Mouse (Mus musculus) midbrain, embryonic 10.5 days (tissue): ENCODE data around the gene Mmp17. TPM values are rescaled to one million over a fixed set of nuclear protein-coding genes. Genes with fewer than 3 reads are reported as not detected.
A peak's percentile ranks its signal among the peaks of the same experiment; 100 is the strongest.
"Not testable (repeated sequence)": the region's sequence is repeated elsewhere in the genome, so short reads cannot be mapped to it uniquely, and the experiment has no call there.

Experiments used
- DNase-seq: peaks from one replicate; pipeline ENCODE4 v3.0.0-alpha.2; 2017; ENCODE audit warnings: low spot score
- H3K27ac ChIP-seq: fragments of 300-500 bp; sonication (generic); replicated peaks from 2 replicates; pipeline ENCODE4 v1.5.1; 2016; ENCODE audit warnings: mild to moderate bottlenecking
- H3K27me3 ChIP-seq: fragments of 300-500 bp; sonication (generic); 2 replicates; pipeline ENCODE4 v1.6.1; 2016; ENCODE audit warnings: low read depth, mild to moderate bottlenecking; ENCODE audit not compliant: poor library complexity, severe bottlenecking
- H3K36me3 ChIP-seq: fragments of 300-500 bp; sonication (generic); 2 replicates; pipeline ENCODE4 v1.6.1; 2016; ENCODE audit warnings: mild to moderate bottlenecking, moderate library complexity
- H3K4me1 ChIP-seq: fragments of 300-500 bp; sonication (generic); 2 replicates; pipeline ENCODE4 v1.6.1; 2016
- H3K4me3 ChIP-seq: fragments of 300-500 bp; sonication (generic); 2 replicates; pipeline ENCODE4 v1.5.1; 2016; ENCODE audit warnings: mild to moderate bottlenecking, moderate library complexity
- H3K9me3 ChIP-seq: fragments of 300-500 bp; sonication (generic); replicated peaks from 2 replicates; pipeline ENCODE4 v1.6.1; 2016; ENCODE audit warnings: mild to moderate bottlenecking
- WGBS: fragments of 180-500 bp; shearing (Covaris S2); methylation state at CpG from one replicate; pipeline ENCODE4 v1.1.7; 2016; 5-methylcytosine and 5-hydroxymethylcytosine counted together
- polyA plus RNA-seq: library from polyadenylated mRNA; unstranded; fragments of >200 nt; fragmentation: Nextera tagmentation; extraction: Ambion mirVana; gene quantifications from 2 replicates; pipeline ENCODE4 v1.2.1, GENCODE M21; 2016

Gene Mmp17
- polyA plus RNA-seq, 1 experiment from 2014 or later: 3.7 TPM

GRCm38 (mm10) chr5:129602071-129602487 lies 18.1 kb downstream of the Mmp17 start:
- H3K9me3 ChIP-seq: 0 out of 2 replicates have a peak, but pooled peaks cover 2% of the 10 kb centered on the region
- H3K4me3 ChIP-seq: peak overlapping the region; percentile 33
- WGBS: 38% methylated on average over 16 of the region's 16 CpGs
- peaks cover 51% of the 10 kb centered on the region for H3K36me3 ChIP-seq
- H3K27me3 ChIP-seq: no peaks in the 10 kb centered on the region
- no peak overlapping the region for H3K27ac ChIP-seq
- peak; percentile 33 for DNase-seq
- H3K4me1 ChIP-seq: no peaks in the 10 kb centered on the region

DNA sequence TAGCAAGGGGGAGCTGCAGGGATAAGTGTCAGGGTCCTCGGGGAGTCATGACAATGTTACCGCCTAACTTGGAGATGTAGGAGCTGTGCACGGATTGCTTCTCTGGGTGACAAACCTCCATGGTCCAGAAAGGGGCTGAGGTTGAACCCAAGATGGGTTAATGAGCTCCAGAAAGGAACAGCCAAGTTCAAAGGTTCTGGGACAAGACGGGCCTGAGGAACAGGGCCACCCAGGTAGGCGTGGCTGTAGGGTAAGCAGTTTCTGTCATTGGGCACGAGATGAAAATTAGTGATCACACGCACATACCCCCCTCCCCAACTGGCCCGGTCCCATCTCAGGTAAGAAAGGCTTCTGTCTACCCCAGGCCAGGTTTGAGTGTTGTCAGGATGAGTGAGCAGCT lies 23.5 kb downstream of the Mmp17 start:
- Histone ChIP-seq H3K27me3 (no peaks in the 10 kb centered on the region), H3K4me3 (no peak overlapping the region), H3K27ac (no peak overlapping the region), H3K36me3 (peaks cover 25% of the 10 kb centered on the region), H3K4me1 (no peaks in the 10 kb centered on the region), H3K9me3 (no peaks in the 10 kb centered on the region)
- WGBS: 87% methylated on average over 8 of the region's 8 CpGs
- no peak for DNase-seq

DNA sequence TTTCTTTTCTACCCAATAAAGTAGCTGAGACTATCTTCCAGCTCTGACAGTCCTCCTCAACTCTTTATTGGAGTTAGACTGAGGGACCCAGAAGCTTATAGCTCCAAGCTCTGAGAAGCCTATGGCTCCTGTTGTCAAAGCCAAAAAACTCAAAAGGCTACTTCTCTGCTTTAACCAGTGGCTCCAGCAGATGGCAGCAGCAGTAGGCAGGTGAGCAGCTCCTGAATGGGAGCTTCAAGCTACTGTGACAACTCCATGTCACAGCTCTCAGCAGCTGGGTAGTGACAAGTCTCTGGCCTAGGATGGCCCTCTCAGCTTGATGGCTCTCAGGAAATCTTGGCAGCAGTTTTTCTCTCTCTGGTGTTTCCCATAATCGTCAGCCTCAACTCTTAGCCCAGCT lies 27.1 kb downstream of the Mmp17 start:
- Histone ChIP-seq H3K27ac (no peak overlapping the region), H3K4me1 (no peaks in the 10 kb centered on the region), H3K36me3 (peaks cover 7% of the 10 kb centered on the region; the same call in 1 of the 2 replicates), H3K27me3 (no peaks in the 10 kb centered on the region), H3K9me3 (no peaks in the 10 kb centered on the region), H3K4me3 (no peak overlapping the region)
- peak; percentile 72 for DNase-seq
- WGBS: 17% methylated on average over 1 of the region's 1 CpGs

GRCm38 (mm10) chr5:129620600-129620999 lies 36.6 kb downstream of the Mmp17 start:
- 62% methylated on average over 9 of the region's 9 CpGs for WGBS
- not testable (repeated sequence) for H3K4me1 ChIP-seq, H3K9me3 ChIP-seq, H3K4me3 ChIP-seq, H3K27ac ChIP-seq, H3K36me3 ChIP-seq, H3K27me3 ChIP-seq, DNase-seq

GRCm38 (mm10) chr5:129621361-129621760 lies 37.4 kb downstream of the Mmp17 start:
- H3K9me3 ChIP-seq: no peaks in the 10 kb centered on the region

GRCm38 (mm10) chr5:129626099-129626498 lies 42.1 kb downstream of the Mmp17 start:
- no peak overlapping the region for H3K4me3 ChIP-seq
- no peak for DNase-seq
- H3K27ac ChIP-seq: no peak overlapping the region
- H3K9me3 ChIP-seq: no peaks in the 10 kb centered on the region
- H3K36me3 ChIP-seq: no peaks in the 10 kb centered on the region
- no peaks in the 10 kb centered on the region for H3K4me1 ChIP-seq
- H3K27me3 ChIP-seq: no peaks in the 10 kb centered on the region
- 84% methylated on average over 6 of the region's 6 CpGs for WGBS

More at GRCm38 (mm10) chr5:129621361-129621760, 37.4 kb downstream of the Mmp17 start:
- H3K27ac ChIP-seq: no peak overlapping the region
- DNase-seq: no peak
- no peak overlapping the region for H3K4me3 ChIP-seq
- WGBS: 92% methylated on average over 5 of the region's 5 CpGs
- no peaks in the 10 kb centered on the region for H3K4me1 ChIP-seq
- H3K27me3 ChIP-seq: no peaks in the 10 kb centered on the region
- H3K36me3 ChIP-seq: no peaks in the 10 kb centered on the region

- not testable (repeated sequence) for H3K4me3 ChIP-seq, DNase-seq, H3K27ac ChIP-seq, H3K4me1 ChIP-seq, H3K27me3 ChIP-seq, H3K9me3 ChIP-seq, H3K36me3 ChIP-seq
- 84% methylated on average over 4 of the region's 4 CpGs for WGBS
Observed at GRCm38 (mm10) chr5:129626586-129626985, 42.6 kb downstream of the Mmp17 start.

GRCm38 (mm10) chr5:129632270-129633250 lies 48.6 kb downstream of the Mmp17 start:
- not testable (repeated sequence) for H3K4me1 ChIP-seq, H3K36me3 ChIP-seq, H3K4me3 ChIP-seq, H3K9me3 ChIP-seq, DNase-seq, H3K27ac ChIP-seq, H3K27me3 ChIP-seq
- 86% methylated on average over 2 of the region's 2 CpGs for WGBS

DNA sequence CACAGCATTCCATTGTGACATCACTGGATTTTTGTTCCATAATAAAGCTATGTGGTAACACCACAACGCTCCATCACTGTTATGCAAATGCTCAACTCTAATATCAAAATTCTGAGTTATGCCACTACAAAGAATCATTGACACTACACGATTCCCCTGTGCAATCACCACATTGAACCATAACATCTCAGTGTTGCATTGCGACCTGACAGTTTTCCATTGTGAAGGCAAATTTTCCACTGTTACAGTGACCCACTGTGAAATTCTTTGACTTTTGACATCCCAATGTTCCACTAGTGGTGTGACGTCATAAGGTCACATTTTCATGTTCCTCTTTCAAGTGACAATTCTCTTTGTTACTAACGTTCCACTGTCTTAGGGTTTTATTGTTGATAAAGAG lies 66.9 kb downstream of the Mmp17 start:
- 95% methylated on average over 5 of the region's 5 CpGs for WGBS
- H3K27ac ChIP-seq: no peak overlapping the region
- no peak for DNase-seq
- H3K4me1 ChIP-seq: no peaks in the 10 kb centered on the region
- no peak overlapping the region for H3K4me3 ChIP-seq
- peaks cover 13% of the 10 kb centered on the region for H3K36me3 ChIP-seq
- H3K9me3 ChIP-seq: no peaks in the 10 kb centered on the region
- H3K27me3 ChIP-seq: no peaks in the 10 kb centered on the region

GRCm38 (mm10) chr5:129657016-129657415 lies 73.0 kb downstream of the Mmp17 start:
- no peaks in the 10 kb centered on the region for H3K4me1 ChIP-seq
- no peak overlapping the region for H3K27ac ChIP-seq
- H3K4me3 ChIP-seq: no peak overlapping the region
- H3K9me3 ChIP-seq: no peaks in the 10 kb centered on the region
- DNase-seq: no peak
- H3K27me3 ChIP-seq: no peaks in the 10 kb centered on the region
- 97% methylated on average over 10 of the region's 10 CpGs for WGBS
- peaks cover 60% of the 10 kb centered on the region for H3K36me3 ChIP-seq

DNA sequence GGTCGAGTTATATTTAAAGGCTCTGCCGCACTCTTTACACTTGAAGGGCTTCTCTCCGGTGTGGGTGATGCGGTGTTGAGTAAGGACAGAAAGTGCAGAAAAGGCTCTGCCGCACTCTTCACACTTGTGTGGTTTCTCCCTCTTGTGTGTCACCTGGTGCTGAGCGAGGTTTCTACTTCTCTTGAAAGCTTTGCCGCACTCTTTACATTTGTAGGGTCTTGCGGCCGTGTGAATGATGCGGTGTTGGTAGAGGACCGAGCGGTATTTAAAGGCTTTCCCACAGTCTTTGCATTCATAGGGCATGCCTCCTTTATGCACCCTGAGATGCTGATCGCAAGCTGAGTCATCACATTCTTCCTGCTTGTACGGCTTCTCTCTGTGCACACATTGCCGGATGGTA lies 74.0 kb downstream of the Mmp17 start:
- WGBS: 96% methylated on average over 15 of the region's 15 CpGs
- Histone ChIP-seq H3K9me3 (no peaks in the 10 kb centered on the region), H3K4me1 (no peaks in the 10 kb centered on the region), H3K36me3 (peaks cover 60% of the 10 kb centered on the region), H3K27ac (no peak overlapping the region), H3K4me3 (no peak overlapping the region), H3K27me3 (no peaks in the 10 kb centered on the region)
- no peak for DNase-seq
